Mouse (Mus musculus) liver, postnatal 0 days (tissue): ENCODE measurements at regions not wholly inside any gene's neighbourhood (a gene's known extent, or its start where the extent isn't known, plus 50 kb on each side); places are given as distances from the start of the nearest gene placed in this dataset.

Source experiments
- CTCF ChIP-seq: sonication (generic); IDR thresholded peaks from 2 replicates; pipeline ENCODE4 v1.5.1; 2016; ENCODE audit warnings: antibody characterized with exemption, low read depth
- EP300 ChIP-seq: IDR thresholded peaks from 2 replicates; pipeline ENCODE4 v1.6.1; 2016; ENCODE audit warnings: antibody characterized with exemption, low read depth, mild to moderate bottlenecking

GRCm38 (mm10) chr10:24365369-24365768 is 142.1 kb downstream of the Moxd1 start:
- TF ChIP-seq CTCF (no peak), EP300 (no peak)
